Mouse (Mus musculus) embryonic facial prominence, embryonic 11.5 days (tissue): ENCODE results near the gene Gls. TPM values are rescaled to one million over a fixed set of nuclear protein-coding genes. Genes with fewer than 3 reads are reported as not detected.
A peak's percentile ranks its signal among the peaks of the same experiment; 100 is the strongest.

Source experiments
- ATAC-seq: fragments of 200-750 bp; cut with Nextera tagmentation; replicated peaks from 2 replicates; pipeline ENCODE4 v1.8.0; 2017; ENCODE audit warnings: low read depth; ENCODE audit not compliant: insufficient number of reproducible peaks, low FRiP score, low TSS enrichment
- DNase-seq: peaks from one replicate; pipeline ENCODE4 v3.0.0-alpha.2; 2015; ENCODE audit warnings: low spot score
- H3K27ac ChIP-seq: fragments of 300-500 bp; sonication (generic); replicated peaks from 2 replicates; pipeline ENCODE4 v1.5.1; 2014; ENCODE audit warnings: mild to moderate bottlenecking, low read depth, low read length, control low read depth
- H3K27me3 ChIP-seq: fragments of 300-500 bp; sonication (generic); 2 replicates; pipeline ENCODE4 v1.6.1; 2014; ENCODE audit warnings: mild to moderate bottlenecking, low read length, moderate library complexity, mixed read lengths; ENCODE audit not compliant: control insufficient read depth, insufficient read depth
- H3K36me3 ChIP-seq: fragments of 300-500 bp; sonication (generic); replicated peaks from 2 replicates; pipeline ENCODE4 v1.6.1; 2014; ENCODE audit warnings: low read depth, mild to moderate bottlenecking, low read length, moderate library complexity, mixed read lengths; ENCODE audit not compliant: control insufficient read depth, insufficient read depth
- H3K4me1 ChIP-seq: fragments of 300-500 bp; sonication (generic); 2 replicates; pipeline ENCODE4 v1.6.1; 2014; ENCODE audit warnings: low read length, mixed read lengths; ENCODE audit not compliant: control insufficient read depth, insufficient read depth
- H3K4me2 ChIP-seq: fragments of 300-500 bp; sonication (generic); 2 replicates; pipeline ENCODE4 v1.6.1; 2014; ENCODE audit warnings: low read depth, mild to moderate bottlenecking, control low read depth, low read length, moderate library complexity
- H3K4me3 ChIP-seq: fragments of 300-500 bp; sonication (generic); 2 replicates; pipeline ENCODE4 v1.5.1; 2014; ENCODE audit warnings: low read depth, low read length, control low read depth
- H3K9ac ChIP-seq: fragments of 300-500 bp; sonication (generic); replicated peaks from 2 replicates; pipeline ENCODE4 v1.6.1; 2014; ENCODE audit warnings: mild to moderate bottlenecking, control low read depth, low read length
- H3K9me3 ChIP-seq: fragments of 300-500 bp; sonication (generic); replicated peaks from 2 replicates; pipeline ENCODE4 v1.6.1; 2016; ENCODE audit warnings: mild to moderate bottlenecking, low read length, inconsistent platforms, mixed read lengths; ENCODE audit not compliant: control insufficient read depth
- WGBS: fragments of 180-500 bp; shearing (Covaris S2); extraction: QIAGEN DNeasy Blood & Tissue Kit; methylation state at CpG from one replicate; pipeline ENCODE4 v1.1.7; 2014; 5-methylcytosine and 5-hydroxymethylcytosine counted together
- polyA plus RNA-seq: library from polyadenylated mRNA; unstranded; fragments of >200 nt; fragmentation: Nextera tagmentation; extraction: Ambion mirVana; gene quantifications from 2 replicates; pipeline ENCODE4 v1.2.1, GENCODE M21; 2014

Gene Gls
- polyA plus RNA-seq, 1 experiment from 2014 or later = 25.9 TPM

DNA sequence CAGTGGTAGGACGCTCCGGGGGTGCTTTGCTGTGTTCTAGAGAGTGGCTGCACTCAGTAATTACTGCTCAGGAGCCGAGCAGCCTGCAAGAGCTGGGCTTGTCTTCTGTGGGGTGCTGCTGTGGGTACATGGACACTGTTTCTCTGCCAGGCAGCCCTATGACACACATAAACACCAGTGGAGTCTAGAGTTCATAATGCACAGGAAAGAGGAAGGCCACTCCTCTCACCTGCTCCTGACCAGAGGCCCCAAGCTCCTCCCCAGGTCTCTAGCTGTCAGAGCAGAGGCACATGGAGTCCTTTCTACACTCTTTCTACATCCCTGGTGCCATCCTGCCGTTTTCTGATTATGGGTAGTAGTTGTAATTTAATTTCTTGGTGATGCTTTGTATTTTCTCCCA is 90.9 kb downstream of the Gls start:
- Histone ChIP-seq H3K4me2 (no peak overlapping the region), H3K36me3 (no peaks in the 10 kb centered on the region), H3K27ac (no peak overlapping the region), H3K9ac (no peak overlapping the region), H3K4me1 (no peaks in the 10 kb centered on the region), H3K4me3 (no peak overlapping the region), H3K9me3 (no peaks in the 10 kb centered on the region), H3K27me3 (no peaks in the 10 kb centered on the region)
- ATAC-seq (no peak), DNase-seq (no peak)
- 84% methylated on average over 4 of the region's 4 CpGs for WGBS

DNA sequence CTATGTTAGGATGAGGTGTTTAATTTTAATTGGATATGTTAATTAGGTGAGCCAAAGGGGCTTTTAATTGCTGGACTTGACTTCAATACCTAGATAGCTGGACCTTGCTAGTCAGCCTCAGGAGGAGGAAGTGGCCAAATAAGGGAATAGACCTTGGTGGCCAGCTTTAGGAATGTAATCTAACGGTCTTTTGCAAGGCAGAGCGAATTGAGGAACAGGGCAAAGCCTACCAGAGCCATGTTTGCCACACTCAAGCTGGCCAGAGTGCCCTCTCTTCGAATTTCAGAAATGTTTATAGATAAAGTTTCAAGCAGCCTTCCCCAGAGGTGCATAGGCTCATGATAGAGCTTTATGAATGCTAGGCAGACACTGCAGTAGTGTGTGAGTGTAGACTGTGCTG is 91.5 kb downstream of the Gls start:
- no peak overlapping the region for H3K9ac ChIP-seq

DNA sequence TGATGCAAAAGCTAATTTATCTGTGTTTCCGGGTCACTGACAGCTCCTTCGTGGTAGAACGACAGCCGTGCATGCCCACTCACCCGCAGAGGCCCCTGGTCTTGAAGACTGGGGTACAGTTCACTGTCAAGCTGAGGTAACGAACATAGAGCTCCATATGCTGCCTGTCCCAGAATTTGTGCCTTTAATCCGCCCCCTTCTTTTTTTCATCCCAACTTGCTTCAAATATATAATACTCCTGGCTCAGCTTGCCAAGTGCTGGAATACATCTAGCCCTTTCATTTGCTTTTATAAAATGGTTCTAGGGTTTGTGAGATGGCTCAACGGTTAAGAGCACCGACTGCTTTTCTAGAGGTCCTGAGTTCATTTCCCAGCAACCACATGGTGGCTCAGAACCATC is 92.5 kb downstream of the Gls start:
- DNase-seq = no peak
- H3K9ac ChIP-seq = no peak overlapping the region
- no peaks in the 10 kb centered on the region for H3K36me3 ChIP-seq
- no peak for ATAC-seq
- 90% methylated on average over 9 of the region's 9 CpGs for WGBS
- H3K4me1 ChIP-seq = no peaks in the 10 kb centered on the region
- no peak overlapping the region for H3K4me2 ChIP-seq
- no peak overlapping the region for H3K27ac ChIP-seq
- no peaks in the 10 kb centered on the region for H3K9me3 ChIP-seq
- H3K27me3 ChIP-seq = no peaks in the 10 kb centered on the region
- H3K4me3 ChIP-seq = no peak overlapping the region

More for the DNA sequence above, 91.5 kb downstream of the Gls start:
- ATAC-seq (no peak), DNase-seq (no peak)
- Histone ChIP-seq H3K36me3 (no peaks in the 10 kb centered on the region), H3K27ac (no peak overlapping the region), H3K9me3 (no peaks in the 10 kb centered on the region), H3K27me3 (no peaks in the 10 kb centered on the region), H3K4me3 (no peak overlapping the region), H3K4me1 (no peaks in the 10 kb centered on the region), H3K4me2 (no peak overlapping the region)
- 65% methylated on average over 3 of the region's 3 CpGs for WGBS

DNA sequence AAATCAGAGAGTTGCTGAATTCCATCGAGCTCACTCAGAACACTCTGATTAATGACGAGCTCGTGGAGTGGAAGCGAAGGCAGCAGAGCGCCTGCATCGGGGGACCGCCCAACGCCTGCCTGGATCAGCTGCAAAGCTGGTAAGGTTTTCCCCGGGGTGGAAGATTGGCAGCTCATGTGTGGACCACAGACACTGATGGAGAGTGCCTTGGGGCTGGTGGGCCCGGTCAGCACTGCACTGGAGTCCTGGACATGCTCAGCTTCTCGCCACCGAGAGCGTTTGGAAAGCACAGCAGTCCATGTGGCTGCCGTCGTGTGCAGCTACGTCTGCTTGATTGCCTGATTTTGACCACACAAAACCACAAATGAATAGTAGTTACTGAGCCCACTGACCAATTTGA is 95.7 kb downstream of the Gls start:
- WGBS = 74% methylated on average over 16 of the region's 16 CpGs
- H3K36me3 ChIP-seq = no peaks in the 10 kb centered on the region
- H3K4me3 ChIP-seq = no peak overlapping the region
- no peaks in the 10 kb centered on the region for H3K27me3 ChIP-seq
- H3K4me1 ChIP-seq = no peaks in the 10 kb centered on the region
- DNase-seq (no peak), ATAC-seq (0 out of 2 replicates have a peak, but pooled peaks have one; percentile 49)
- no peak overlapping the region for H3K9ac ChIP-seq
- no peaks in the 10 kb centered on the region for H3K9me3 ChIP-seq
- no peak overlapping the region for H3K4me2 ChIP-seq
- H3K27ac ChIP-seq = no peak overlapping the region

DNA sequence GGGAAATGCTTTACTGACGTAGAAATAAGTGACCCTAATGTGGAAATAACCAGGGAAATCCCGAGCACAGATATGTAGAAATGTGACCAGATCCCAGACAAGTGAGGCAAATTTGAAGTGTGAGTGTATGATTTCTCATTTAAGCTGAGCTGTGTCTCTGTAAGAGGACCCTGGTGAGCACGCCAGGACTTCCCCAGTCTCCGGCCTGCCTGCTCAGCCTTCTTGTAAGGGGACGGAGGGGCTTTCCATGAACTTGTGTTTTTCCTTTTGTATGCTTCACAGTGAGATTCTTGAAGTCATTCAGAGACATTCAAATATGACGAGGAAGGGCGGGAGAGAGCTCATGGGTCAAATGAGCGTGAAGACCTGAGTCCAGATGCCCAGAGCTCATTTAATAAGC is 99.8 kb downstream of the Gls start:
- no peak overlapping the region for H3K27ac ChIP-seq
- no peaks in the 10 kb centered on the region for H3K9me3 ChIP-seq
- DNase-seq = no peak
- H3K4me2 ChIP-seq = no peak overlapping the region
- no peak for ATAC-seq
- 80% methylated on average over 8 of the region's 8 CpGs for WGBS
- no peaks in the 10 kb centered on the region for H3K27me3 ChIP-seq
- no peak overlapping the region for H3K9ac ChIP-seq
- no peaks in the 10 kb centered on the region for H3K4me1 ChIP-seq
- H3K36me3 ChIP-seq = no peaks in the 10 kb centered on the region; the same call in 1 of the 2 replicates
- no peak overlapping the region for H3K4me3 ChIP-seq

DNA sequence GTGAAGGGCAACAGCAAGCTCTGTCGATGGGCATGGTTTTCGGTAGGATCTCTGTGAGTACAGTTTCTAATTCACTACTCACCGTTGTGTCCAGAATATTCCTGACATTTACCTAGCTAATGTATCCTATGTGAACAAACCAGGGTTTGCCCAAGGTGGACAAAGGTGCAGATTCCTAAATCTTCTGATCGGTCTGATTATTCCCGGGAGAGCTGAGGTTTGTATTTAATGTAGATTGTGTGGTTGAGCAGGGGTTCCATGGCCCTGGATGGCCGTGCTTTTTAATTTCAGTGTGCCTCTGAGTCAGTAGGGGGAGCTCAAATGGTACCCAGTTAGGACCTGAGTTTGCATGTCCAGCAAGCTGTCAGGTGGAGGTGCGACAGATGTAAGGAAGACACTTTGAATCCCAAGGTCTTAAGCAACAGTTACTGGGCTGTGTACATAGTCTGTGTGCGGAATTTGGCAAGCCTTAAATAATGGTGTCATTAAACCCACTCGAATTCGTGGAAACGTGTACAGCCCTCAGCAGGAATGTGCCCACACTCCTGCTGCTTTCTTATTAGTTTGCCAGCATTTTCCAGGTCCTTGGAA is 101.2 kb downstream of the Gls start:
- Histone ChIP-seq H3K27ac (no peak overlapping the region), H3K27me3 (no peaks in the 10 kb centered on the region), H3K4me2 (no peak overlapping the region), H3K9me3 (no peaks in the 10 kb centered on the region), H3K4me3 (no peak overlapping the region), H3K9ac (no peak overlapping the region), H3K36me3 (no peaks in the 10 kb centered on the region; the same call in 1 of the 2 replicates), H3K4me1 (no peaks in the 10 kb centered on the region)
- ATAC-seq (no peak), DNase-seq (no peak)
- WGBS = 87% methylated on average over 11 of the region's 11 CpGs

DNA sequence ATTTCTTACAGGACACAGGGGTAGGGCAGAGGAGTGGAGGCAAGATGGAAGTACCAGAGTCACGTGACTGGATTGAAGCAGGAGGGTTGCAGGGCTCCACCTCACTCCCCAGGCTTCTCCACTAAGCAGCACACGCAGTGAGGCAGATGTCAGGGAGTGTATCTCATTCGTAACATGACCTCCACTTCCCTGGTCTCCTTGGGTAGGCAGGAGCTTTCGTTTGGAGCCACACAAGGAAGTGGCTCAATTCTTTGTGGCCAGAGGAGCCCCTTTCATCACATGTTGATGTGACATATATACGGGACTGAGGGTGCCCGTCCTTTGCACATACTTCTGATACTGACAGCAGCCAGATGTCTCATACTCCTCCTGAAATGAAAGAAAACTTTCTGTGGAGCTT is 103.2 kb downstream of the Gls start:
- H3K4me3 ChIP-seq = no peak overlapping the region
- no peaks in the 10 kb centered on the region for H3K4me1 ChIP-seq
- 64% methylated on average over 6 of the region's 6 CpGs for WGBS
- DNase-seq (no peak), ATAC-seq (no peak)
- H3K27ac ChIP-seq = no peak overlapping the region
- H3K9me3 ChIP-seq = no peaks in the 10 kb centered on the region
- H3K9ac ChIP-seq = no peak overlapping the region
- no peaks in the 10 kb centered on the region; the same call in 1 of the 2 replicates for H3K36me3 ChIP-seq
- no peaks in the 10 kb centered on the region for H3K27me3 ChIP-seq
- H3K4me2 ChIP-seq = no peak overlapping the region

DNA sequence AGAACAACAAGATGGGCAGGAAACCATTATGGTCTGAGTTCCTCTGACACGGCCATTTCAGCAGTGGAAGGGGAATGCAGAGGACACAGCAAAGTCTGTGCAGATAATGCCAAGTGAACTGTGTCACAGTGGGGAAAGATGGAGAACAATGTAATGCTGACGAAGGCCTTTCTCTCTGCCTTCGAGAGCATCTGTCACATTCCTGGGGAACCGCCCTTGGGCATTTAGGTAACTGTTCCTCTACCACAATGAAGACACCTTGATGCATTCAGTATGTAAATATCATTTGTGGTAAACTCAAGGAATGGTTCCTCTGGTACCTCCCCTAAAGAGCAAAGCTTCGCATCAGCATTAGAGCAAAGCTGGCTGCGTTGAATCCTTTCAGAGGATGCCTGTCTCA is 105.7 kb downstream of the Gls start:
- 87% methylated on average over 6 of the region's 6 CpGs for WGBS
- ATAC-seq = no peak

More for the DNA sequence above, 105.7 kb downstream of the Gls start:
- Histone ChIP-seq H3K4me2 (no peak overlapping the region), H3K4me3 (no peak overlapping the region), H3K9ac (no peak overlapping the region), H3K36me3 (no peaks in the 10 kb centered on the region; the same call in 1 of the 2 replicates), H3K4me1 (no peaks in the 10 kb centered on the region), H3K27ac (no peak overlapping the region), H3K9me3 (no peaks in the 10 kb centered on the region), H3K27me3 (no peaks in the 10 kb centered on the region)
- no peak for DNase-seq
